Mouse (Mus musculus) stomach, postnatal 0 days (tissue): ENCODE measurements at regions not wholly inside any gene's neighbourhood (a gene's known extent, or its start where the extent isn't known, plus 50 kb on each side); places are given as distances from the start of the nearest gene placed in this dataset.

Source experiments
- CTCF ChIP-seq: IDR thresholded peaks from 2 replicates; pipeline ENCODE4 v1.5.1; 2016; ENCODE audit warnings: antibody characterized with exemption, low read depth, mild to moderate bottlenecking, moderate library complexity
- EP300 ChIP-seq: optimal IDR thresholded peaks from 2 replicates; pipeline ENCODE3; 2016; ENCODE audit warnings: antibody characterized with exemption

- TF ChIP-seq EP300 = no peak
- no peak for TF ChIP-seq CTCF
Observed at GRCm38 (mm10) chr5:118501624-118502023, 58.9 kb upstream of the Med13l start.
